Mouse (Mus musculus) spleen, adult 2 months (tissue): ENCODE results near the gene Zfp1.

Experiments used
- CTCF ChIP-seq: fragments of 200-500 bp; IDR thresholded peaks from 2 replicates; pipeline ENCODE4 v1.5.1; 2011; ENCODE audit warnings: mild to moderate bottlenecking, inconsistent platforms; ENCODE audit not compliant: insufficient read depth, insufficient read length, insufficient replicate concordance; ENCODE audit errors: extremely low read depth
- POLR2A ChIP-seq: fragments of 200-500 bp; IDR thresholded peaks from 2 replicates; pipeline ENCODE4 v1.6.1; 2011; ENCODE audit warnings: low read depth, low read length, inconsistent platforms

DNA sequence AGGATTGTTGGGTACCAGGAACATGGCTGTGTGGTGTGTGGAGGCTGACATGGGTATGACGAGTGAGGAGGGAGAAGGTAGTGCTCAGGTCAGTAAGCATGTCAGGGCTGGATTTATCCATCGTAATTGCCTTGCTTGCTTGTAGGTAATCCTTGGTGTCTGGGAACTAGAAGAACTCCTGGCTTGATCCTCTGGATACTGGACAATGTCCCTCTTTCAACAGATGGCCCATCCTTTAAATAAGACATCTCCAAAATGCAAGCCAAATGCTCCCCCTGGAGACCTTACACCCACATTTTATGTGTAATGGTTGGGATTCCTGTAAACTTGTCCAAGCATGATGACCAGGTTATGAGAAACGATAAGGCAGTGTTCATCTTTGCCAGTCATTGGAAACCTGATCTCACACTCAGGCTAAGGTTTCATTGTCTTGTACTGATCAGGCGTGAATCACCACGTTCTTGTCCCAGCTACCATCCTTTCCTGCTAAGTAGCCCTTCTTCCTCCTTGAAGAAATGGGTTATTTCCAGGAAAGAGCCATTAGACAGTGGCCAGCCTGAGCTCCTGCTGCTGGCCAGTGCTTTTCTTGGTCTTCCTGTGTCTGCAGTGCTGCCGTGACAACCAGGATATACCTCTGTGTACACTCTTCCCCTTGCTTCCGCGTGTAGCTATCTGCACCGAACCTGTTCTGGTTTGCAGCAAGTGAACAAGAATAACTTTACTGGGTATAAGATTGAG, 43.3 kb upstream of the Zfp1 start:
- TF ChIP-seq CTCF (no peak), POLR2A (no peak)
